Mouse (Mus musculus) effector memory CD4-positive, alpha-beta T cell, adult 5 months (primary cell): ENCODE data around the gene Fbxl4. TPM values are rescaled to one million over a fixed set of nuclear protein-coding genes. Genes with fewer than 3 reads are reported as not detected.

Experiments
- polyA plus RNA-seq: library from polyadenylated mRNA; unstranded; fragments of 100-300 nt; shearing (Covaris generic); gene quantifications from one replicate; pipeline ENCODE4 v1.2.1, GENCODE M21; 2017

The Fbxl4 gene
- polyA plus RNA-seq, result 10.7 TPM

GRCm38 (mm10) chr4:22357266-22357930 is at the start of gene Fbxl4:
Gene Fbxl4, plus strand, starts transcription at chr4:22357543.

Other genes with a start within 250 kb of the Fbxl4 start
- 0.06 TPM for gene Pou3f2, start 130.8 kb downstream of the Fbxl4 start, polyA plus RNA-seq